Mouse (Mus musculus) bone marrow macrophage, adult 2 months (primary cell): Measurements from ENCODE around the gene Sgpp2.

Experiments used
- CTCF ChIP-seq: IDR thresholded peaks from 2 replicates; pipeline ENCODE4 v1.5.1; 2012; ENCODE audit warnings: low read depth, mild to moderate bottlenecking, low read length, moderate library complexity
- POLR2A ChIP-seq: IDR thresholded peaks from 2 replicates; pipeline ENCODE4 v1.6.1; 2012; ENCODE audit warnings: mild to moderate bottlenecking, low read depth, low read length, borderline replicate concordance

GRCm38 (mm10) chr1:78443056-78443455 lies 132.9 kb downstream of the Sgpp2 start:
- no peak for TF ChIP-seq POLR2A
- TF ChIP-seq CTCF = no peak
